Mouse (Mus musculus) stomach, postnatal 0 days (tissue): ENCODE results near the gene Tex14.

Experiments used
- CTCF ChIP-seq: IDR thresholded peaks from 2 replicates; pipeline ENCODE4 v1.5.1; 2016; ENCODE audit warnings: antibody characterized with exemption, low read depth, mild to moderate bottlenecking, moderate library complexity
- EP300 ChIP-seq: optimal IDR thresholded peaks from 2 replicates; pipeline ENCODE3; 2016; ENCODE audit warnings: antibody characterized with exemption

GRCm38 (mm10) chr11:87439796-87440420, 35.0 kb downstream of the Tex14 start:
- TF ChIP-seq CTCF, result no peak
- TF ChIP-seq EP300, result no peak
